Mouse (Mus musculus) kidney, postnatal 36 days (tissue): ENCODE results near the gene Atg4a-ps.
"Not testable (repeated sequence)": the region's sequence is repeated elsewhere in the genome, so short reads cannot be mapped to it uniquely, and the experiment has no call there.

Experiments used
- DNase-seq, 2 experiments: peaks; one replicate each; pipeline ENCODE4 v3.0.0; 2021 to 2022; ENCODE audit warnings: mixed read lengths in 2 of 2

Atg4a-ps gene

GRCm38 (mm10) chr3:103645968-103646367 is at the start of gene Atg4a-ps:
Gene Atg4a-ps (minus strand): TSS chr3:103646068.
- DNase-seq: not testable (repeated sequence)

DNA sequence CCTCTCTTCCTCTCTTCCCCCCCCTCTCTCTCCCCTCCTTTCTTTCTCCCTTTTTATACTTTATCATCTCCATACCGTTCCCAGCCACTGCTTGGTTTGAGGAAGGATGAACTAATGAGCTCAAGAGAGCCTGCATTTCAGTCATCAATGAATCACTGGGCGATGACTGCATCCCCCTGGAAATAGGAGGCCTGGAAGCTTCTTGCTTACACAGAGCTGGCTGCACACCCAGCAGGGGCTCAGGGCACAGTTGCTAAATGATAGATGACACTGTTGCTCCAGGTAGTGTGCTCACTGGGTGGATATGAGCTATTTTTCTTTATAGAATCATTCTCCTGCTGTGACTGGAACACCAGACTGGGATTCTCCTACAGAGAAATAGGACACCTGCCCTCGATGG is 49.7 kb upstream of the Atg4a-ps start:
- no peak for DNase-seq

GRCm38 (mm10) chr3:103690506-103690905 is 44.6 kb upstream of the Atg4a-ps start:
- peak; percentile 20 for DNase-seq

GRCm38 (mm10) chr3:103689043-103689442 is 43.2 kb upstream of the Atg4a-ps start:
- no peak for DNase-seq

- no peak for DNase-seq
Measured at GRCm38 (mm10) chr3:103683966-103684319, 38.1 kb upstream of the Atg4a-ps start.

- no peak for DNase-seq
Measured at GRCm38 (mm10) chr3:103683234-103683965, 37.5 kb upstream of the Atg4a-ps start.

DNA sequence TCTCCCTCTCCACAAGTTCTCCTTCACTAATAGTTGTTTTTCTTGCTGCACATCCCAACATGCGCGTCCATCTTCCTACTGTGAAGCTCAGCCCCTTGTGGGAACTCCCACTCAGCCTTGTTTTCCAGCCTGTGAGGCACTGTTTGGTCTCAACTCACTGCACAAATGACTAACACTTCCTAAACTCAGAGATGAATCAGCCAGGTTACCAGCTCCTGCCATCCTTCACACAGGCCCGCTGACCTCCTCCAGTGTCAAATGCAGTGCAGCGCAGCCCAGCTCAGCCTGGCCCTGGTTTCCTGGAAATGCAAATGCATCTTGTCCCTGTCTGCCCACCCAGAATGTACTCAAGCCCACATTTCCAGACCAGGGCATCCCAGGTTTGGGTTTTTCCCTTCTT is 36.6 kb upstream of the Atg4a-ps start:
- DNase-seq: no peak

DNA sequence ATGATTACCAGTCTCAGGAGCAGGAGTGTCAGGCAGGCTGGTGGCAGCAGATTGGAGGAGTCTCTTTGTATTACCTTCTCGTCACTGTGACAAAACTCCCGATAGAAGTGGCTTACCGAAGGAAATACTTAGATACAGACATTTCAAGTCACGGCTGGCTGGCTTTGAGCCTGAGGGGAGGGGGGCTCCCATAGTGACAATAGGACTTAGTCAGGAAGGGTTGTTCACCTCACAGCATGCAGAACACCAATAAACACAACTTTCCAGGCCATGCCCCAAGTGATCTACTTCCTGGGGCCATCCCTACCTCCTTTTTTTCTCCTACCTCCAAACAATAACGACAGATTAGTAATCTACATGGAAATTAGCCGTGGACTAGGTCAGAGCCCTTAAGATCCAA is 32.9 kb upstream of the Atg4a-ps start:
- no peak for DNase-seq

- no peak for DNase-seq
Measured at GRCm38 (mm10) chr3:103672716-103673115, 26.8 kb upstream of the Atg4a-ps start.

- DNase-seq: no peak
Measured at GRCm38 (mm10) chr3:103672113-103672512, 26.2 kb upstream of the Atg4a-ps start.

DNA sequence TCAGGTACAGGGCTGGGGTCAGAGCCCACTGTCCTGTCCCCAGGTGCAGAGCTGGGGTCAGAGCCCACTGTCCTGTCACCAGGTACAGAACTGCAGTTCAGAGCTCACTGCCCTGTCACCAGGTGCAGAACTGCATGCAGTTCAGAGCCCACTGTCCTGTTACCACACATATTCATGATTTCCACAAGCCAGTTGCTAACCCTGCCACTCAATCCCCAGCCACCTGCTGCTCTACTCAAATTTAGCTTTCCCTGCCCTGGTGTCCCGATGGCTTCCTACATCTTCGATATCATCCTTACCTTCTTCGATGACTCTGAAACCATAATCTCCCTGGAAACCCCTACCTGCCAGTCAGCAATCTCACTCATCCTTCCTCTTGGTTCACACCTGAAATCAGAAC is 17.5 kb upstream of the Atg4a-ps start:
- DNase-seq: no peak

GRCm38 (mm10) chr3:103661714-103662113 is 15.8 kb upstream of the Atg4a-ps start:
- no peak for DNase-seq

GRCm38 (mm10) chr3:103660012-103660411 is 14.1 kb upstream of the Atg4a-ps start:
- no peak for DNase-seq

- no peak for DNase-seq
Measured at GRCm38 (mm10) chr3:103650406-103650805, 4.5 kb upstream of the Atg4a-ps start.

GRCm38 (mm10) chr3:103649716-103650115 is 3.8 kb upstream of the Atg4a-ps start:
- no peak for DNase-seq

- no peak for DNase-seq
Measured at GRCm38 (mm10) chr3:103648486-103648885, 2.6 kb upstream of the Atg4a-ps start.

GRCm38 (mm10) chr3:103647164-103647867 is 1.4 kb upstream of the Atg4a-ps start:
- DNase-seq: no peak

DNA sequence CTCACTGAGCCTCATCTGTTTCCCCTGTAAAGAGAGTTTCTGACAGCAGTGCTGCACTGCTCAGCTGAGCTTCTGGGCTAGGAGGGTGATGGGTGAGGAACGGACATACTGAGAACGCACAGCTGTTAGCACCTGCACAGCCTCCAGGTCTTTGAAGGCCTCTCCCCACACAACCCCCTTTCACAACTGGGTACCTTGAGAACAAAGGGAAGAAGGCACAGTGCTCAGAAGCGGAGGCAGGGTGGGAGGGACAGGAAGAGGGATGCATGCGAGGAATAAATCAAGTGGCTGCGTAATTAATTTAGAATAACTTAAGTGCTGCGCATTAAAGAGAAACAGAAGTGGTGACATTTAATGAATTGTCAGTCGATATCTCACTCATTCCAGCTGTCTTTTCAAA is 4.6 kb downstream of the Atg4a-ps start:
- no peak for DNase-seq

- no peak for DNase-seq
Measured at GRCm38 (mm10) chr3:103640226-103640803, 5.6 kb downstream of the Atg4a-ps start.

- DNase-seq: no peak
Measured at GRCm38 (mm10) chr3:103637641-103638040, 8.2 kb downstream of the Atg4a-ps start.

- no peak for DNase-seq
Measured at GRCm38 (mm10) chr3:103634256-103634655, 11.6 kb downstream of the Atg4a-ps start.

GRCm38 (mm10) chr3:103633831-103634230 is 12.0 kb downstream of the Atg4a-ps start:
- DNase-seq: no peak

DNA sequence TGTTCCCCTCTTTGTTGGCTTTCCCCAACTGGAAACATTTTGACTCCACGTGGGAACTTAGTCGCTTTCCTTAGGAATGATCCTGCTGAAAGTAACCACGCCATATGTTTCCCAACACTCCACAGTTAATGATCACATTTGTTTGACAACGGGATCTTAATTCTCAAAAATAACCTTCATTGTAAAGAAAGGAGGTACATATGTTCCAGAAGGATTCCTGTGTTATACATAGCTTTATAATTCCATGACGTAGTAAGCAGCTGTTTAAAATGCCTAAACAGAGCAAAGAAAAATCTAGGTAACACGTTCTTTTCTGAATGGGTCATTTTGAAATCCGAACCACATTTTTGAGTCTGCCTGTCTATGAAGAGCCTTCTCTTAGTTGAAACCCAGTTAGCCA is 12.7 kb downstream of the Atg4a-ps start:
- DNase-seq: no peak

- DNase-seq: no peak
Measured at GRCm38 (mm10) chr3:103627661-103628060, 18.2 kb downstream of the Atg4a-ps start.
